Mouse (Mus musculus) CH12.LX (cell line): ENCODE data around the gene Arhgap31.

ENCODE experiments used
- CHD2 ChIP-seq: IDR thresholded peaks from 2 replicates; pipeline ENCODE4 v1.6.1; 2011; ENCODE audit warnings: low read length, improper control_type of control experiment
- POLR2AphosphoS2 ChIP-seq: IDR thresholded peaks from 2 replicates; pipeline ENCODE4 v1.6.1; 2011; ENCODE audit warnings: low read depth, low read length, improper control_type of control experiment

- no peak for TF ChIP-seq POLR2AphosphoS2
- no peak for TF ChIP-seq CHD2
These were observed 61.8 kb downstream of the Arhgap31 start for GRCm38 (mm10) chr16:38651306-38651705.
